Mouse (Mus musculus) intestine, embryonic 15.5 days (tissue): Measurements from ENCODE around the gene Wdr13. TPM values are rescaled to one million over a fixed set of nuclear protein-coding genes. Genes with fewer than 3 reads are reported as not detected.

Source experiments
- ATAC-seq: fragments of 200-750 bp; cut with Nextera tagmentation; 2 replicates; pipeline ENCODE4 v1.8.0; 2017; ENCODE audit warnings: moderate TSS enrichment, moderate library complexity
- H3K27ac ChIP-seq: fragments of 300-500 bp; sonication (generic); 2 replicates; pipeline ENCODE4 v1.5.1; 2015; ENCODE audit warnings: mild to moderate bottlenecking, inconsistent platforms
- H3K27me3 ChIP-seq: fragments of 300-500 bp; sonication (generic); replicated peaks from 2 replicates; pipeline ENCODE4 v1.6.1; 2015; ENCODE audit warnings: inconsistent platforms
- H3K36me3 ChIP-seq: fragments of 300-500 bp; sonication (generic); 2 replicates; pipeline ENCODE4 v1.6.1; 2015; ENCODE audit warnings: inconsistent platforms
- H3K4me1 ChIP-seq: fragments of 300-500 bp; sonication (generic); replicated peaks from 2 replicates; pipeline ENCODE4 v1.6.1; 2015; ENCODE audit warnings: inconsistent platforms
- H3K4me2 ChIP-seq: fragments of 300-500 bp; sonication (generic); replicated peaks from 2 replicates; pipeline ENCODE4 v1.6.1; 2015; ENCODE audit warnings: mild to moderate bottlenecking, inconsistent platforms
- H3K4me3 ChIP-seq: fragments of 300-500 bp; sonication (generic); replicated peaks from 2 replicates; pipeline ENCODE4 v1.5.1; 2015; ENCODE audit warnings: inconsistent platforms
- H3K9ac ChIP-seq: fragments of 300-500 bp; sonication (generic); 2 replicates; pipeline ENCODE4 v1.6.1; 2015; ENCODE audit warnings: inconsistent platforms
- H3K9me3 ChIP-seq: fragments of 300-500 bp; sonication (generic); 2 replicates; pipeline ENCODE4 v1.6.1; 2016; ENCODE audit warnings: inconsistent platforms
- WGBS: fragments of 180-500 bp; shearing (Covaris S2); methylation state at CpG from one replicate; pipeline ENCODE4 v1.1.7; 2015; 5-methylcytosine and 5-hydroxymethylcytosine counted together
- polyA plus RNA-seq: library from polyadenylated mRNA; unstranded; fragments of >200 nt; fragmentation: Nextera tagmentation; extraction: Ambion mirVana; gene quantifications from 2 replicates; pipeline ENCODE4 v1.2.1, GENCODE M21; 2015

Gene Wdr13
- 21.4 and 21.7 TPM in 2 replicates for polyA plus RNA-seq

DNA sequence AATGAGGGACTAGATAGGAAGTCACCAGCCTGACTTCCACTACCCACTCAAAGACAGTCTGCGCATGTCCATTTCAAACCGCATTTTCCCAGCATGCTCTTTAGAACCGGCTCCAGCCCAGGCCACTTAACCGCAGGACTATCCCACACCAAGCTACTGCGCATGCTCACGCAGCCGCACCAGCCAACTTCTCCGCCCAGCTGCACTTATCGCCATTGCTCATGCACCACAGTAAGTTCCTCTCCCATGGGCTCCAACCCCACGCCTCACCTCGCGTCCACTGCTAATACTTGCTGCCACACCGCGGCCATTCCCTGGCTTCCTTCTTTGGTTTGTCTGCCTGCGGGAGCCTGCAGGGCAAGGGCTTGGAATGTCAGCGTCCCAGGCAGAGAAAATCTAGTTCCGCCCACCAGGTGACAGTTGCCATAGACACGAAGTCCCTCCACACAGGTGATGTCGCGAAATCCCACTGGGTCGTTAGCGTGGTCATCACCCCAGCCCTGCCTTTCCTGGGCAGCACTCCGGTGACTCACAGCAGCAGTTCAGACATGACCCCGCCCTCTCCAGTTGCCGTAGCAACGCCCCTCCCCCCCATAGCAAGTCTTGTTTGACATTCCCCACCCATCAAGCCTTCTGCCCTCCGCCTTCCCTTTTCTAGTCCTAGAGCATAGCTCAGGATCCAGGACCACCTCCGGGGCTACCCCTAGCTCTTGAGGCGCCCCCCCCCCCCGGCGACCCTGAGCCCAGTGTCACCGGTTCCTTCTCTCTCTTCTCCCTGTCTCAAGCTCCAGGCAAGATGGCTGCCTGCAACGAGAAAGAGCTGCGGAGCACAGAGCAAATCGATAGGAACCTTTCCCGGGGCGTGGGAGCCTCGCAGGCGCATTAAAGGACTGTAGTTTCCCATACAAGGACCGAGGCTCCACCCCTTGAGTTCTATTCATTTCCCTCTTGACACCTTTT lies at the start of gene Wdr13:
Wdr13 (minus strand) TSS at position 876 of the 960 bp plus-strand sequence.
- H3K4me1 ChIP-seq: no peaks in the 10 kb centered on the region
- no peaks in the 10 kb centered on the region for H3K27me3 ChIP-seq
- H3K4me2 ChIP-seq: peak within 1 kb of the TSS; percentile 56
- peak within 1 kb of the TSS; percentile 51 for H3K9ac ChIP-seq
- peak within 1 kb of the TSS; percentile 49 for H3K4me3 ChIP-seq
- peak; percentile 95 for ATAC-seq
- no peaks in the 10 kb centered on the region for H3K9me3 ChIP-seq
- no peaks in the 10 kb centered on the region for H3K36me3 ChIP-seq
- 20% methylated on average over 39 of the region's 40 CpGs for WGBS
- peak within 1 kb of the TSS; percentile 95 for H3K27ac ChIP-seq

DNA sequence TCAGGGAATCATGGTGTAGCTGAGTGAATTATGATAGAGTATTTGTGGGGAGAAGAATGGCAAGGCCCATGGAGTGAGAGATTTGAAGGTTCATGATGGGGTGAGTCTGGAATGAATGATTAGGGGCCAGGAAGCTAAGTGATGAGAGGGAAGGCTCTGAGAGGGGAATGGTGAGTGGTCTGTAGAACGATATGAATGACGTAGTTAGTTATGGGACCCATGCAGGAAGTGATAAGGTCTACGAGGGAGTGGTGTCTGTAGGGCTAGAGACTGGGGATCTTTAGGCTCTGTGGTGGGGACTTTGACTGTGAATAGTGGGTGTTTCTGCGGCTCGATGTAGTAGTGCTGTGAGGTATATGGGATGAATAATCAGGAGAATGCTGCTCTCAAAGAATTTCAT lies 47.0 kb upstream of the Wdr13 start:
- WGBS: 83% methylated on average over 5 of the region's 5 CpGs
- Histone ChIP-seq H3K27ac (no peak overlapping the region), H3K9ac (no peak overlapping the region), H3K4me3 (no peak overlapping the region), H3K9me3 (no peaks in the 10 kb centered on the region), H3K36me3 (no peaks in the 10 kb centered on the region), H3K27me3 (no peaks in the 10 kb centered on the region), H3K4me2 (no peak overlapping the region), H3K4me1 (no peaks in the 10 kb centered on the region)
- no peak for ATAC-seq

DNA sequence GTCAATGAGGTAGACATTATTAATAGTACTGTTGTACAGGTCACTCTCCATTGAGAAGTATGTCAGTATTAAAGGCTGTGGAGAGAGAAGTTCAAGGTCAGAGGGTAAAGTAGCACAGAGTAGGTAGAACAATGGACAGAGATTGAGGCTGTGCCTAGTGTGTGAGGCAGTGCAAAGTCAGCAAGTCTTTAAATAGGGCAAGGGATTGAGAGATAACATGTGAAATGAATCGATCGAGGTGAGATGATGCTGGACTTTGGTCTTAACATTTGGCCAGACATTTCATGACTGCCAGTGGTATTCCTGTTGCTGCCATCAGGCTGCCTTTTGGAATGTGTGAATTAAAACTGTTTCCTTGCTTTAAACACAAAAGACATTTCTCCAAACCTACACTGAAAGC lies 46.2 kb upstream of the Wdr13 start:
- Histone ChIP-seq H3K9ac (no peak overlapping the region), H3K27ac (no peak overlapping the region), H3K4me3 (no peak overlapping the region), H3K27me3 (no peaks in the 10 kb centered on the region), H3K4me2 (no peak overlapping the region), H3K9me3 (no peaks in the 10 kb centered on the region), H3K36me3 (no peaks in the 10 kb centered on the region), H3K4me1 (no peaks in the 10 kb centered on the region)
- WGBS: 98% methylated on average over 2 of the region's 2 CpGs
- no peak for ATAC-seq

GRCm38 (mm10) chrX:8175504-8176385 lies 43.1 kb upstream of the Wdr13 start, which contains the start of gene Tbc1d25:
Gene Tbc1d25, minus strand, starts transcription at chrX:8176181.
- H3K9me3 ChIP-seq: no peaks in the 10 kb centered on the region
- peak within 1 kb of the TSS; percentile 60 for H3K9ac ChIP-seq
- WGBS: 14% methylated on average over 56 of the region's 56 CpGs
- H3K4me1 ChIP-seq: no peaks in the 10 kb centered on the region
- 0 out of 2 replicates have a peak within 1 kb of the TSS, but pooled peaks have one; percentile 32 for H3K27ac ChIP-seq
- H3K4me2 ChIP-seq: peak within 1 kb of the TSS; percentile 58
- ATAC-seq: peak; percentile 97
- no peaks in the 10 kb centered on the region for H3K27me3 ChIP-seq
- peak within 1 kb of the TSS; percentile 57 for H3K4me3 ChIP-seq
- no peaks in the 10 kb centered on the region for H3K36me3 ChIP-seq

- Histone ChIP-seq H3K9me3 (no peaks in the 10 kb centered on the region), H3K9ac (peak overlapping the region; percentile 60), H3K4me1 (no peaks in the 10 kb centered on the region), H3K27me3 (no peaks in the 10 kb centered on the region), H3K4me3 (peak overlapping the region; percentile 57), H3K27ac (no peak overlapping the region), H3K4me2 (peak overlapping the region; percentile 58), H3K36me3 (no peaks in the 10 kb centered on the region)
- 18% methylated on average over 4 of the region's 4 CpGs for WGBS
- no peak for ATAC-seq
Observed at GRCm38 (mm10) chrX:8175169-8175503, 42.4 kb upstream of the Wdr13 start.

GRCm38 (mm10) chrX:8167716-8168647 lies 35.3 kb upstream of the Wdr13 start:
- Histone ChIP-seq H3K27ac (no peak overlapping the region), H3K36me3 (no peaks in the 10 kb centered on the region), H3K4me3 (no peak overlapping the region), H3K27me3 (no peaks in the 10 kb centered on the region), H3K9me3 (no peaks in the 10 kb centered on the region), H3K4me2 (no peak overlapping the region), H3K4me1 (no peaks in the 10 kb centered on the region), H3K9ac (no peak overlapping the region)
- ATAC-seq: no peak
- WGBS: 89% methylated on average over 10 of the region's 10 CpGs

- WGBS: 88% methylated on average over 4 of the region's 4 CpGs
- Histone ChIP-seq H3K9ac (no peak overlapping the region), H3K9me3 (no peaks in the 10 kb centered on the region), H3K4me1 (no peaks in the 10 kb centered on the region), H3K4me3 (no peak overlapping the region), H3K4me2 (no peak overlapping the region), H3K27ac (no peak overlapping the region), H3K36me3 (no peaks in the 10 kb centered on the region), H3K27me3 (no peaks in the 10 kb centered on the region)
- ATAC-seq: no peak
Observed at GRCm38 (mm10) chrX:8164471-8164870, 31.8 kb upstream of the Wdr13 start.

- H3K36me3 ChIP-seq: no peaks in the 10 kb centered on the region
- H3K27ac ChIP-seq: no peak overlapping the region
- no peaks in the 10 kb centered on the region for H3K9me3 ChIP-seq
- no peak for ATAC-seq
- H3K4me1 ChIP-seq: no peaks in the 10 kb centered on the region
- 73% methylated on average over 5 of the region's 5 CpGs for WGBS
- no peak overlapping the region for H3K4me3 ChIP-seq
- H3K4me2 ChIP-seq: no peak overlapping the region
- no peak overlapping the region for H3K9ac ChIP-seq
- no peaks in the 10 kb centered on the region for H3K27me3 ChIP-seq
Observed at GRCm38 (mm10) chrX:8163076-8163475, 30.4 kb upstream of the Wdr13 start.

DNA sequence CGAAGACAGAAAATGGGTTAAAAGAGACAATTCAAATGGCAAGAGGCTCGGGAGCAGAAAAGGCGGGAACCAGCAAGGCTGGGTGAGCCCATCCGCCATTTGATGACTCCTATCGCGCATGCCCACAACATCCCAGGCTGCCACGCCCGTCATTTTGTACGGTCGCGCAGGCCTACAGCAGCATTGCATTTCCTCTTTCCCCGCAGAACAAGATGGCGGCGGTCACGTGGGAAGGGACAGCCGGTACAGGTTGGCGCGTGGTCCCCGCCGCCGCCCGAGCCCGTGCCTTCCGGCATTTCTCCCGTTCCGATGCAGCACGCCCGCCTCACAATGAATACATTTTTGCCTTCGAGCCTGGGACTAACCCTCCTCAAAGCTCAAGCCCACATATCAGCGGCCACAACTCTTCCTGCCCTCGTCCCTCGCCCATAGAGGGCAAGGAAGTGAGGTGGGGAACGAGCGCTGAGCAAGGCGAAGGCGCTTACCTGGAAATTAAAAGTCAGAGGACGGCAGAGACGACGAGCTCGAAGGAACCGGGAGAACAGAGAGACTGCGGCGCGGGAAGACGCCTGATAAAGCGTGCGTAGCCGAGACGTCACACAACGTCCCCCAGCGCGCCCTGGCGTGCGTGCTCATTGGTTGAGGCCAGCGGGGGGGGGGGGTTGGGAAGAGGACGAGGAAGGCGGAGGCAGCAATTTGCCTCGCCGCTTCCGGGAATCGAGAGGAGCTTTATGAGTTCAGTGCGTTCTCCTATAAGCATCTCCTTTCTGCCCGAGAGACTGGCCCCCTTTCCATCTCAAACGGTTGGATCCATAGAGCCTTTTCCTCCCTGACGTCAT lies 12.7 kb upstream of the Wdr13 start, which contains the start of gene Rbm3:
Rbm3 (minus strand) TSS at position 728 of the 839 bp plus-strand sequence.
- Histone ChIP-seq H3K36me3 (no peaks in the 10 kb centered on the region), H3K27ac (peak within 1 kb of the TSS; percentile 95), H3K4me3 (peak within 1 kb of the TSS; percentile 55), H3K4me2 (peak within 1 kb of the TSS; percentile 72), H3K27me3 (no peaks in the 10 kb centered on the region), H3K4me1 (no peaks in the 10 kb centered on the region), H3K9me3 (no peaks in the 10 kb centered on the region), H3K9ac (peak within 1 kb of the TSS; percentile 66)
- WGBS: 24% methylated on average over 65 of the region's 65 CpGs
- ATAC-seq: peak; percentile 97

GRCm38 (mm10) chrX:8143750-8144149 lies 11.1 kb upstream of the Wdr13 start:
- Histone ChIP-seq H3K4me2 (peak overlapping the region; percentile 72), H3K9ac (peak overlapping the region; percentile 39; the same call in 1 of the 2 replicates), H3K36me3 (no peaks in the 10 kb centered on the region), H3K4me3 (peak overlapping the region; percentile 55), H3K27me3 (no peaks in the 10 kb centered on the region), H3K9me3 (no peaks in the 10 kb centered on the region), H3K27ac (no peak overlapping the region), H3K4me1 (no peaks in the 10 kb centered on the region)
- 74% methylated on average over 7 of the region's 7 CpGs for WGBS
- ATAC-seq: no peak

GRCm38 (mm10) chrX:8142948-8143347 lies 10.3 kb upstream of the Wdr13 start:
- ATAC-seq: no peak
- WGBS: 84% methylated on average over 7 of the region's 7 CpGs
- Histone ChIP-seq H3K9ac (no peak overlapping the region), H3K27ac (no peak overlapping the region), H3K27me3 (no peaks in the 10 kb centered on the region), H3K9me3 (no peaks in the 10 kb centered on the region), H3K4me3 (no peak overlapping the region), H3K4me2 (no peak overlapping the region), H3K4me1 (no peaks in the 10 kb centered on the region), H3K36me3 (no peaks in the 10 kb centered on the region)
